Mouse (Mus musculus): Measurements from ENCODE around the gene Nkapd1. TPM values are rescaled to one million over a fixed set of nuclear protein-coding genes. Genes with fewer than 3 reads are reported as not detected.
"Not testable (repeated sequence)": the region's sequence is repeated elsewhere in the genome, so short reads cannot be mapped to it uniquely, and the experiment has no call there.

Nkapd1 gene
- polyA plus RNA-seq, 1 experiment = 3.6 TPM

GRCm38 (mm10) chr9:50633059-50633458 is 15.8 kb upstream of the Nkapd1 start:
- Histone ChIP-seq H3K4me3 (ENCODE audit: insufficient read depth, poor library complexity, severe bottlenecking) (no peak overlapping the region), H3K79me2 (ENCODE audit: control insufficient read depth, insufficient read depth) (no peaks in the 10 kb centered on the region), H3K79me3 (ENCODE audit: low read depth) (no peaks in the 10 kb centered on the region), H3K36me3 (ENCODE audit: control insufficient read depth, insufficient read depth) (peaks cover 34% of the 10 kb centered on the region), H3ac (ENCODE audit: control insufficient read depth, insufficient read length, low read depth) (no peak overlapping the region), H3K27me3 (ENCODE audit: control insufficient read depth, insufficient read depth, insufficient read length) (no peaks in the 10 kb centered on the region)
- TF ChIP-seq MAX (IDR thresholded peaks at IDR 0.05) (no peak), MYOG (IDR thresholded peaks at IDR 0.05; ENCODE audit: control insufficient read depth, extremely low read depth, insufficient read length) (no peak), CEBPB (IDR thresholded peaks at IDR 0.05; ENCODE audit: low read depth) (no peak), CTCF (IDR thresholded peaks at IDR 0.05; ENCODE audit: control insufficient read depth, insufficient read depth, insufficient read length) (no peak), MYOD1 (IDR thresholded peaks at IDR 0.05; ENCODE audit: control insufficient read depth, insufficient read length, low read depth) (no peak), FOSL1 (IDR thresholded peaks at IDR 0.05; ENCODE audit: insufficient read depth, low read length, poor library complexity, severe bottlenecking) (no peak), USF1 (IDR thresholded peaks at IDR 0.05; ENCODE audit: low read depth) (no peak)

GRCm38 (mm10) chr9:50632016-50632688 is 14.9 kb upstream of the Nkapd1 start:
- Histone ChIP-seq H3K4me3 (ENCODE audit: insufficient read depth, poor library complexity, severe bottlenecking) (no peak overlapping the region), H3K36me3 (ENCODE audit: control insufficient read depth, insufficient read depth) (peaks cover 25% of the 10 kb centered on the region), H3K79me2 (ENCODE audit: control insufficient read depth, insufficient read depth) (no peaks in the 10 kb centered on the region), H3ac (ENCODE audit: control insufficient read depth, insufficient read length, low read depth) (no peak overlapping the region), H3K79me3 (ENCODE audit: low read depth) (no peaks in the 10 kb centered on the region), H3K27me3 (ENCODE audit: control insufficient read depth, insufficient read depth, insufficient read length) (no peaks in the 10 kb centered on the region)
- TF ChIP-seq CEBPB (IDR thresholded peaks at IDR 0.05; ENCODE audit: low read depth) (no peak), USF1 (IDR thresholded peaks at IDR 0.05; ENCODE audit: low read depth) (no peak), MAX (IDR thresholded peaks at IDR 0.05) (no peak), FOSL1 (IDR thresholded peaks at IDR 0.05; ENCODE audit: insufficient read depth, low read length, poor library complexity, severe bottlenecking) (no peak)

GRCm38 (mm10) chr9:50630903-50631302 is 13.6 kb upstream of the Nkapd1 start:
- H3K79me3 ChIP-seq (ENCODE audit: low read depth); H3ac ChIP-seq (ENCODE audit: control insufficient read depth, insufficient read length, low read depth); H3K27me3 ChIP-seq (ENCODE audit: control insufficient read depth, insufficient read depth, insufficient read length); H3K4me3 ChIP-seq (ENCODE audit: insufficient read depth, poor library complexity, severe bottlenecking); H3K79me2 ChIP-seq (ENCODE audit: control insufficient read depth, insufficient read depth): not testable (repeated sequence)
- peaks cover 14% of the 10 kb centered on the region for H3K36me3 ChIP-seq (ENCODE audit: control insufficient read depth, insufficient read depth)

- H3ac ChIP-seq (ENCODE audit: control insufficient read depth, insufficient read length, low read depth) = no peak overlapping the region
- no peaks in the 10 kb centered on the region for H3K27me3 ChIP-seq (ENCODE audit: control insufficient read depth, insufficient read depth, insufficient read length)
- H3K4me3 ChIP-seq (ENCODE audit: insufficient read depth, poor library complexity, severe bottlenecking) = peak overlapping the region; percentile 78
- H3K79me3 ChIP-seq (ENCODE audit: low read depth) = peaks cover 30% of the 10 kb centered on the region
- TF ChIP-seq MYOD1 (IDR thresholded peaks at IDR 0.05; ENCODE audit: control insufficient read depth, insufficient read length, low read depth) (no peak), CTCF (IDR thresholded peaks at IDR 0.05; ENCODE audit: control insufficient read depth, insufficient read depth, insufficient read length) (no peak), USF1 (IDR thresholded peaks at IDR 0.05; ENCODE audit: low read depth) (no peak), MAX (IDR thresholded peaks at IDR 0.05) (no peak), MYOG (IDR thresholded peaks at IDR 0.05; ENCODE audit: control insufficient read depth, extremely low read depth, insufficient read length) (no peak), FOSL1 (IDR thresholded peaks at IDR 0.05; ENCODE audit: insufficient read depth, low read length, poor library complexity, severe bottlenecking) (no peak), CEBPB (IDR thresholded peaks at IDR 0.05; ENCODE audit: low read depth) (no peak)
- H3K36me3 ChIP-seq (ENCODE audit: control insufficient read depth, insufficient read depth) = peaks cover 29% of the 10 kb centered on the region
- H3K79me2 ChIP-seq (ENCODE audit: control insufficient read depth, insufficient read depth) = peaks cover 42% of the 10 kb centered on the region
Observed at GRCm38 (mm10) chr9:50617794-50618330, 598 bp upstream of the Nkapd1 start.

GRCm38 (mm10) chr9:50616161-50616560 is 1.1 kb downstream of the Nkapd1 start:
- Histone ChIP-seq H3ac (ENCODE audit: control insufficient read depth, insufficient read length, low read depth) (peak overlapping the region; percentile 82), H3K79me3 (ENCODE audit: low read depth) (peaks cover 33% of the 10 kb centered on the region), H3K36me3 (ENCODE audit: control insufficient read depth, insufficient read depth) (peaks cover 39% of the 10 kb centered on the region), H3K27me3 (ENCODE audit: control insufficient read depth, insufficient read depth, insufficient read length) (no peaks in the 10 kb centered on the region), H3K4me3 (ENCODE audit: insufficient read depth, poor library complexity, severe bottlenecking) (peak overlapping the region; percentile 78), H3K79me2 (ENCODE audit: control insufficient read depth, insufficient read depth) (peaks cover 58% of the 10 kb centered on the region)
- TF ChIP-seq MYOG (IDR thresholded peaks at IDR 0.05; ENCODE audit: control insufficient read depth, extremely low read depth, insufficient read length) (no peak), MAX (IDR thresholded peaks at IDR 0.05) (no peak), CTCF (IDR thresholded peaks at IDR 0.05; ENCODE audit: control insufficient read depth, insufficient read depth, insufficient read length) (no peak), MYOD1 (IDR thresholded peaks at IDR 0.05; ENCODE audit: control insufficient read depth, insufficient read length, low read depth) (no peak), USF1 (IDR thresholded peaks at IDR 0.05; ENCODE audit: low read depth) (no peak), FOSL1 (IDR thresholded peaks at IDR 0.05; ENCODE audit: insufficient read depth, low read length, poor library complexity, severe bottlenecking) (no peak), CEBPB (IDR thresholded peaks at IDR 0.05; ENCODE audit: low read depth) (no peak)

GRCm38 (mm10) chr9:50612115-50612514 is 5.1 kb downstream of the Nkapd1 start:
- TF ChIP-seq MAX (IDR thresholded peaks at IDR 0.05) = no peak
- no peak for TF ChIP-seq MYOG (IDR thresholded peaks at IDR 0.05; ENCODE audit: control insufficient read depth, extremely low read depth, insufficient read length)
- no peak for TF ChIP-seq USF1 (IDR thresholded peaks at IDR 0.05; ENCODE audit: low read depth)
- no peak for TF ChIP-seq CEBPB (IDR thresholded peaks at IDR 0.05; ENCODE audit: low read depth)
- TF ChIP-seq FOSL1 (IDR thresholded peaks at IDR 0.05; ENCODE audit: insufficient read depth, low read length, poor library complexity, severe bottlenecking) = no peak
- TF ChIP-seq CTCF (IDR thresholded peaks at IDR 0.05; ENCODE audit: control insufficient read depth, insufficient read depth, insufficient read length) = no peak
- TF ChIP-seq MYOD1 (IDR thresholded peaks at IDR 0.05; ENCODE audit: control insufficient read depth, insufficient read length, low read depth) = no peak
- Histone ChIP-seq H3K36me3 (ENCODE audit: control insufficient read depth, insufficient read depth) (peaks cover 74% of the 10 kb centered on the region), H3K79me3 (ENCODE audit: low read depth) (peaks cover 38% of the 10 kb centered on the region), H3K27me3 (ENCODE audit: control insufficient read depth, insufficient read depth, insufficient read length) (no peaks in the 10 kb centered on the region), H3ac (ENCODE audit: control insufficient read depth, insufficient read length, low read depth) (no peak overlapping the region), H3K79me2 (ENCODE audit: control insufficient read depth, insufficient read depth) (peaks cover 76% of the 10 kb centered on the region), H3K4me3 (ENCODE audit: insufficient read depth, poor library complexity, severe bottlenecking) (no peak overlapping the region)

All from C2C12 (cell line).